18 mouse cellular contexts compared by ENCODE assay signal in the genomic region with DNA sequence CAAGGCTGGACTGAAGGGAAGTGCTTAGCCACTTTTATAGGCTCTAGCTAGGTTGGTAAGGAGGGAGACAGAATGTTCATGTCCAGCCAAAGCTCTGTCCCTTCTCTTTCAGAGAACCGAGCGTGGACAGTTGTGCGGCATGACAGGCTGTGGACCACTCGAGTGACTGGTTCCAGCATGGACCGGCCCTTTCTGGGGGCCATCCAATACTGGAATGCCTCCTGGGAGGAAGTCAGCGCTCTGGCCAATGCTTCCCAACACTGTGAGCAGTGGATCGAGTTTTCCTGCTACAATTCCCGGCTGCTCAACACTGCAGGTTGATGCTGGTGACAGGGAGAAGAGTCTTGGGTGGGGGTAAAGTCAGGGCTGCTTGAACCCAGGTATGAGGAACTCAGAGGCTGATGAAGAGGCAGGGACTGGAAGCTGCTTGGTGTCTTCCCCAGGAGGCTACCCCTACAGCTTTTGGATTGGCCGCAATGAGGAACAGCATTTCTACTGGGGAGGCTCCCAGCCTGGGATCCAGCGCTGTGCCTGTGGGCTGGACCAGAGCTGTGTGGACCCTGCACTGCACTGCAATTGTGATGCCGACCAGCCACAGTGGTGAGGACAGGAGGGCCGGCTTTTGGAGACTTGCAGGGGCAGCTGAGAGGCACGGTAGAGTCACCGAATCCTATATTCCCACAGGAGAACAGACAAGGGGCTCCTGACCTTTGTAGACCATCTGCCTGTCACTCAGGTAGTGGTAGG. TPM values are rescaled to one million over a fixed set of nuclear protein-coding genes. Genes with fewer than 3 reads are reported as not detected.
DNase-seq lines count a peak whose midpoint lies in the region; ATAC-seq lines count a peak whose summit lies in the region.
"Had no signal": no experiment of that assay in that cellular context is flagged by ENCODE, and none has a peak within 500 bp of the region (broad histone marks: within the 10 kb centered on the region; RNA-seq: fewer than 3 reads in every experiment).

No protein-coding gene starts in this region.

- H3K4me1 ChIP-seq in heart, embryonic 10.5 days = peaks cover 13% of the 10 kb centered on the region; the same call in 1 of the 2 replicates
- H3K4me1 ChIP-seq in heart, embryonic 11.5 days (ENCODE audit: control insufficient read depth, insufficient read depth, low read length) = peaks cover under 1% of the 10 kb centered on the region; the same call in 1 of the 2 replicates

- peak; percentile 49 to 52 for DNase-seq in cerebellum, adult 18-20 months
- DNase-seq in cerebellum, adult 8-10 months = no peak
- no peak for DNase-seq in heart, embryonic 10.5 days (ENCODE audit: low spot score)
- peak; percentile 59 to 61 for DNase-seq in kidney, postnatal 4 days
- no peak for DNase-seq in kidney, adult 9 months
- DNase-seq in brain, adult 2 months (ENCODE audit: low read depth, low spot score) = peak; percentile 52
- no peak for DNase-seq in frontal cortex, adult 2 months (ENCODE audit: extremely low spot score in 1 of 2, low spot score in 1 of 2)
- DNase-seq: gastrocnemius, adult 2 months; kidney, adult 2 months; kidney, postnatal 36 days; liver; lung, adult 18-20 months; right cerebral cortex, adult 18-20 months; spleen, adult 18-20 months; thymus, adult 18-20 months had no signal

- H3K9ac ChIP-seq in heart, embryonic 11.5 days (ENCODE audit: low read depth, low read length) = no peak overlapping the region
- H3K9ac ChIP-seq: hindbrain, embryonic 15.5 days had no signal

- no peak overlapping the region for H3K4me2 ChIP-seq in heart, embryonic 11.5 days
- H3K4me2 ChIP-seq: hindbrain, embryonic 15.5 days had no signal

- H3K9me3 ChIP-seq in heart, embryonic 10.5 days = no peaks in the 10 kb centered on the region
- no peaks in the 10 kb centered on the region for H3K9me3 ChIP-seq in heart, embryonic 11.5 days (replicated peaks; ENCODE audit: control insufficient read depth, low read length)
- H3K9me3 ChIP-seq: hindbrain, embryonic 15.5 days had no signal

- no peak for ATAC-seq in heart, embryonic 11.5 days (replicated peaks; ENCODE audit: insufficient number of reproducible peaks, low FRiP score, low TSS enrichment)
- ATAC-seq: forebrain, embryonic 16.5 days had no signal

- peaks cover 44% of the 10 kb centered on the region for H3K27me3 ChIP-seq in heart, embryonic 10.5 days (ENCODE audit: insufficient read depth, poor library complexity, severe bottlenecking)
- peaks cover 14% of the 10 kb centered on the region for H3K27me3 ChIP-seq in heart, embryonic 11.5 days (ENCODE audit: control insufficient read depth, insufficient read depth, low read length)

- no peak overlapping the region for H3K4me3 ChIP-seq in heart, embryonic 10.5 days
- no peak overlapping the region for H3K4me3 ChIP-seq in heart, embryonic 11.5 days (ENCODE audit: low read depth, low read length)
- H3K4me3 ChIP-seq: gastrocnemius, adult 2 months; hindbrain, embryonic 15.5 days had no signal

- 73% methylated on average over 14 of the region's 14 CpGs for WGBS in heart, embryonic 10.5 days
- WGBS in heart, embryonic 11.5 days (ENCODE audit: insufficient replicate concordance) = 70% methylated on average over 14 of the region's 14 CpGs

- peak overlapping the region; percentile 18 for H3K27ac ChIP-seq in heart, embryonic 10.5 days
- no peak overlapping the region for H3K27ac ChIP-seq in heart, embryonic 11.5 days (ENCODE audit: low read depth, low read length)
- H3K27ac ChIP-seq: gastrocnemius, adult 2 months; hindbrain, embryonic 15.5 days had no signal

- peaks cover 9% of the 10 kb centered on the region; the same call in 1 of the 2 replicates for H3K36me3 ChIP-seq in heart, embryonic 10.5 days
- H3K36me3 ChIP-seq in heart, embryonic 11.5 days (ENCODE audit: control insufficient read depth, insufficient read depth, low read length) = no peaks in the 10 kb centered on the region

RNA-seq across cellular contexts. Expression of a gene that starts 7.7 kb away (rescaled TPM):
- 0.16 and 0.19 TPM in 2 replicates for polyA plus RNA-seq in heart, embryonic 10.5 days (2016; fragmentation: Nextera tagmentation; extraction: Ambion mirVana)
- 0.13 and 0.39 TPM in 2 replicates for polyA plus RNA-seq in heart, embryonic 11.5 days (2014; fragmentation: Nextera tagmentation; extraction: Ambion mirVana)
- 0.36 and 0.42 TPM in 2 replicates for polyA plus RNA-seq in frontal cortex, adult 2 months (2012; rRNA removed)
- polyA plus RNA-seq: forebrain, embryonic 16.5 days had no signal

RNA-seq across cellular contexts. Expression of a gene that starts 11.8 kb away (rescaled TPM):
- polyA plus RNA-seq in heart, embryonic 10.5 days (2016; fragmentation: Nextera tagmentation; extraction: Ambion mirVana) = 5.6 and 6.4 TPM in 2 replicates
- 6.2 TPM in 2 replicates for polyA plus RNA-seq in heart, embryonic 11.5 days (2014; fragmentation: Nextera tagmentation; extraction: Ambion mirVana)
- polyA plus RNA-seq in frontal cortex, adult 2 months (2012; rRNA removed) = 15.8 and 17.9 TPM in 2 replicates

RNA-seq across cellular contexts. Expression of a gene that starts 12.6 kb away (rescaled TPM):
- polyA plus RNA-seq in heart, embryonic 10.5 days (2016; fragmentation: Nextera tagmentation; extraction: Ambion mirVana) = 0.39 and 0.44 TPM in 2 replicates
- polyA plus RNA-seq in heart, embryonic 11.5 days (2014; fragmentation: Nextera tagmentation; extraction: Ambion mirVana) = 0.46 and 0.70 TPM in 2 replicates
- 65.8 TPM in 2 replicates for polyA plus RNA-seq in frontal cortex, adult 2 months (2012; rRNA removed)

RNA-seq across cellular contexts. Expression of a gene that starts 27.2 kb away (rescaled TPM):
- 3.0 and 4.2 TPM in 2 replicates for polyA plus RNA-seq in heart, embryonic 10.5 days (2016; fragmentation: Nextera tagmentation; extraction: Ambion mirVana)
- 4.3 TPM in 2 replicates for polyA plus RNA-seq in heart, embryonic 11.5 days (2014; fragmentation: Nextera tagmentation; extraction: Ambion mirVana)
- 56.4 and 58.0 TPM in 2 replicates for polyA plus RNA-seq in frontal cortex, adult 2 months (2012; rRNA removed)

RNA-seq across cellular contexts. Expression of a gene that starts 43.3 kb away (rescaled TPM):
- polyA plus RNA-seq in heart, embryonic 10.5 days (2016; fragmentation: Nextera tagmentation; extraction: Ambion mirVana) = 12.9 and 13.3 TPM in 2 replicates
- polyA plus RNA-seq in heart, embryonic 11.5 days (2014; fragmentation: Nextera tagmentation; extraction: Ambion mirVana) = 10.2 and 12.7 TPM in 2 replicates
- 44.8 and 50.3 TPM in 2 replicates for polyA plus RNA-seq in frontal cortex, adult 2 months (2012; rRNA removed)

Comparison
In these comparisons a context has a peak if more than half of its experiments do, and no peak if none do; other contexts are left out.
1. DNase-seq: peak in cerebellum, adult 18-20 months (2 of 2), kidney, postnatal 4 days (2 of 2) and brain, adult 2 months (single experiment); none in cerebellum, adult 8-10 months (single experiment), heart, embryonic 10.5 days (single experiment), kidney, adult 9 months (single experiment) and frontal cortex, adult 2 months (0 of 2).
2. RNA of a gene that starts 12.6 kb away (polyA plus RNA-seq): 65.8 TPM in frontal cortex, adult 2 months; 0.46 to 0.70 TPM in heart, embryonic 11.5 days and 0.39 to 0.44 TPM in heart, embryonic 10.5 days; every median in the first group is over 10 times any median in the second.